Mouse (Mus musculus) MEL (cell line): Measurements from ENCODE around the gene Tmprss6.

ENCODE experiments used
- RCOR1 ChIP-seq: IDR thresholded peaks from 2 replicates; pipeline ENCODE4 v1.6.1; 2012; ENCODE audit warnings: low read depth, mild to moderate bottlenecking, inconsistent platforms, low read length, improper control_type of control experiment
- TCF12 ChIP-seq: IDR thresholded peaks from 2 replicates; pipeline ENCODE4 v1.6.1; 2014; ENCODE audit warnings: low read depth, mild to moderate bottlenecking, inconsistent platforms, low read length, improper control_type of control experiment, moderate library complexity

DNA sequence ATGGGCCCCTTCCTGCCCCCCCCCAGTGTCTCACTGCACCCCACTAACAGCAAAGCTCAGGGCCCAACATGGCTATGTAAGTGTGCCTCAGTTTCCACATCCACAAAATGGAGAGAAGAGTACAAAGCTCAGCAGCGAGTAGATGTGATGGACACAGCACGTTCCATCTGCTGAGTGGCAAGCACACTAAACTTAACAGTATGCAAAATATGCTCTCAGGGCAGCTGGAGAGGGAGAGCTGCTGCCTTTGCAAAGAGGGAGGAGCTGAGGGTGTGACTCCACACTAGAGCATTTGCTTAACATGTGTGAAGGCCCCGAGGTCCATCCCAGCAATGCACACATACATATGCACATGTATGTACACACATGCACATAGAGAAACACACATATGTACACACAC is 15.5 kb downstream of the Tmprss6 start:
- TF ChIP-seq TCF12: no peak
- TF ChIP-seq RCOR1: no peak
